Mouse (Mus musculus) olfactory bulb, adult 2 months (tissue): ENCODE results near the gene Lao1.
"Not testable (repeated sequence)": the region's sequence is repeated elsewhere in the genome, so short reads cannot be mapped to it uniquely, and the experiment has no call there.

Experiments
- CTCF ChIP-seq: fragments of 200-500 bp; IDR thresholded peaks from 2 replicates; pipeline ENCODE4 v1.5.1; 2012; ENCODE audit warnings: low read depth, mild to moderate bottlenecking, low read length, moderate library complexity; ENCODE audit not compliant: insufficient read depth
- POLR2A ChIP-seq: fragments of 200-500 bp; IDR thresholded peaks from 2 replicates; pipeline ENCODE4 v1.6.1; 2012; ENCODE audit warnings: mild to moderate bottlenecking, low read depth, low read length, moderate library complexity; ENCODE audit not compliant: insufficient read depth

DNA sequence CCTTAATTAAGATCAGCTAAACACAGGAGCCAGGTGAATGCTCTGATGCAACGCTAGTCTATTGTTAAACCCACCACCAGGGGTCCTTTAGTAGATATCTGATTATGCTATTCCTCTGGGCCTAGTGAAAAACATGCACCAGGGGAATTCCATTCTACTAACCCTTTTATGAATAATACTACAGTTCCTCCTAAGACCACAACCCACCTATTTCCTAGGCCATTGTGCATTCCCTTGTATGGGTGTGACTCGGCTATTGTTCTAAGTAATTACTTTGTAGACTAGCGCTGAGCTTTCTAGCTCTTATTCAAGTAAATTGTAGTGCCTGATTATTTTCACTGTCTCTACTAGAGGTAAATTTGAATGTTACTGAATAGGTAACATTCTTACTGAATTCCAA lies 30.1 kb upstream of the Lao1 start:
- TF ChIP-seq CTCF, POLR2A: not testable (repeated sequence)
